Mouse (Mus musculus): ENCODE measurements around the gene Sestd1.

GRCm38 (mm10) chr2:77169218-77169617, 111.2 kb downstream of the Sestd1 start:
- no peak for TF ChIP-seq CTCF (IDR thresholded peaks at IDR 0.05; ENCODE audit: borderline replicate concordance, insufficient read depth, low read depth, low read length)
- TF ChIP-seq POLR2A (IDR thresholded peaks at IDR 0.05; ENCODE audit: borderline replicate concordance, insufficient read depth, low read length): no peak
